Mouse (Mus musculus) megakaryocyte, embryonic 14.5 days (primary cell): ENCODE measurements at regions not wholly inside any gene's neighbourhood (a gene's known extent, or its start where the extent isn't known, plus 50 kb on each side); places are given as distances from the start of the nearest gene placed in this dataset.

Source experiments
- FLI1 ChIP-seq: IDR thresholded peaks from 2 replicates; pipeline ENCODE4 v1.6.1; 2012; ENCODE audit warnings: low read length, inconsistent platforms, mixed read lengths
- GATA1 ChIP-seq: IDR thresholded peaks from 3 replicates; pipeline ENCODE4 v1.6.1; 2012; ENCODE audit warnings: mixed read lengths, low read length, inconsistent platforms, borderline replicate concordance

DNA sequence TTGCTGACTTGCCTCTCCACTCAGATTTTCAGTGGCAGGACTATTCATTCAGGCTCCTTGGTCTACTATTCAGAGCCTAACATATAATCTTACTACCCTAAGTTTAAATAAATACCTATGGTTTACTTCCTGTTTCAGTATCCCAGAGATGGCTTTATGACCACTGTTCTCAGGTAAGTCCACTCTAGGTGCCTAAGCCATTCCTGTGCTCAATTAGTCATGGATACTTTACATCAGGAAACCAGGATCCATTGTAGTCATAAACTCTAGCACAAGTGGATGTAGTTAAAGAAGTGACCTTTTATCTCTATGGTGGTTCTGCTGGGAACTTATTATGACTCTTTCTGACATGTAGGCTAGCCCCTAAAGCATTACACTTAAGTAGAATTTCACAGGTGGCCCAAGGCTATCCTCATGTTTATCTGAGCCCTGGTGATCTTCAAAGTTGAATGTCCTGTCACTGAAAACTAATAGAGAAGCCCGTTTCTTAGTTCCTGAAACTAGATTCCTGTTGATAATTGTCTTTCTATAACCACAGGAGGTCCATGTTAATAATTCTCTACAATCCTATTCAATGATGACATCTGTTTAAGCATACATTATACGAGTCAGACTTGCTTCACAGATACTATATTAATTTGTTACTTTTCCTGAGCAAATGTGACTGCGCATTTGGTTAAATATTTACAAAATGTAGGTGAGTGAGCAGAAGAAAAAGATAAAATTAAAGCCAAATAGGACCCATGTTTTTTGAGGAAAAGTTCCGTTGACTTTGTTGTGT lies 1067.0 kb downstream of the Car8 start:
- no peak for TF ChIP-seq GATA1
- TF ChIP-seq FLI1: no peak
